In the genomic region with DNA sequence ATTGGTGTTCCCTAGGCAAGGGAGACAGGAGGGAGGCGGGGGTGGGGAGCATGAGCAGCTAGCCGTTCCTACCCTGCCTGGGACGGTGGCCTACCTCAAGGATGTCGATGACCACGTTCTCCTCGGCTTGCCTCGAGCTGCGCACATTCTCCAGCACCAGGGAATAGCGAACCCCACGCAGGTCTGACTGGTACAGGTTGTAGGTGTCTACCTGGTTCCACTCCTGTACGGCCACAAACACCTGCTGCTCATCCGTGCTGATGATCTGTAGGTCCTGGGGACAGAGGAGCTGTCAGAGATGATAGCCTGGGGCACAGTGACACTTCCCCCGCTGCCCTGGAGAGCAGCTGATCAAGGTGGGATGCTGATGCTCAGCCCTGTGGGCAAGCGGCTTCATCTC, we compare ENCODE assay signal across 28 mouse cellular contexts.
"Had no signal": no experiment of that assay in that cellular context is flagged by ENCODE, and none has a peak within 500 bp of the region (broad histone marks: within the 10 kb centered on the region; RNA-seq: fewer than 3 reads in every experiment).

No protein-coding gene starts in this region.

- H3K27me3 ChIP-seq: embryonic facial prominence, embryonic 12.5 days; embryonic facial prominence, embryonic 13.5 days; embryonic facial prominence, embryonic 15.5 days; forebrain, embryonic 12.5 days; forebrain, embryonic 13.5 days; forebrain, embryonic 15.5 days had no signal

- H3K4me1 ChIP-seq: embryonic facial prominence, embryonic 10.5 days; embryonic facial prominence, embryonic 12.5 days; embryonic facial prominence, embryonic 13.5 days; embryonic facial prominence, embryonic 15.5 days; forebrain, embryonic 15.5 days had no signal

- ATAC-seq: forebrain, embryonic 13.5 days; forebrain, embryonic 14.5 days; forebrain, embryonic 15.5 days; forebrain, embryonic 16.5 days; forebrain, postnatal 0 days had no signal

- H3K4me2 ChIP-seq: embryonic facial prominence, embryonic 12.5 days; embryonic facial prominence, embryonic 13.5 days; embryonic facial prominence, embryonic 15.5 days; forebrain, embryonic 12.5 days; forebrain, embryonic 13.5 days; forebrain, embryonic 15.5 days had no signal

- H3K9me3 ChIP-seq: embryonic facial prominence, embryonic 12.5 days; embryonic facial prominence, embryonic 13.5 days; embryonic facial prominence, embryonic 15.5 days; forebrain, embryonic 10.5 days; forebrain, embryonic 12.5 days; forebrain, embryonic 13.5 days; forebrain, embryonic 15.5 days had no signal

- H3K4me3 ChIP-seq: embryonic facial prominence, embryonic 10.5 days; embryonic facial prominence, embryonic 12.5 days; embryonic facial prominence, embryonic 13.5 days; embryonic facial prominence, embryonic 15.5 days; erythroblast, embryonic 14.5 days; forebrain, embryonic 10.5 days; forebrain, embryonic 12.5 days; forebrain, embryonic 13.5 days; forebrain, embryonic 15.5 days; gastrocnemius, adult 2 months had no signal

- H3K36me3 ChIP-seq: embryonic facial prominence, embryonic 12.5 days; forebrain, embryonic 10.5 days; forebrain, embryonic 15.5 days had no signal

- H3K9ac ChIP-seq: embryonic facial prominence, embryonic 12.5 days; embryonic facial prominence, embryonic 13.5 days; embryonic facial prominence, embryonic 15.5 days; forebrain, embryonic 12.5 days; forebrain, embryonic 13.5 days; forebrain, embryonic 15.5 days; forebrain, postnatal 0 days had no signal

- DNase-seq: cerebellum, adult 18-20 months; cerebellum, adult 2 months; cerebellum, adult 8-10 months; cerebellum, adult 9-10 months; cerebellum, adult 9-11 months; cerebellum, postnatal 10 days; cerebellum, postnatal 14 days; cerebellum, postnatal 25 days; cerebellum, postnatal 36 days; embryo, embryonic 11 days; forebrain, postnatal 0 days; gastrocnemius, adult 2 months; gastrocnemius, postnatal 10 days; gastrocnemius, postnatal 14 days; gastrocnemius, postnatal 25 days; gastrocnemius, postnatal 36 days; heart, adult 18-20 months had no signal

- H3K27ac ChIP-seq: embryonic facial prominence, embryonic 10.5 days; embryonic facial prominence, embryonic 12.5 days; embryonic facial prominence, embryonic 13.5 days; embryonic facial prominence, embryonic 15.5 days; forebrain, embryonic 10.5 days; forebrain, embryonic 12.5 days; forebrain, embryonic 13.5 days; forebrain, embryonic 15.5 days; gastrocnemius, adult 2 months had no signal
